Mouse (Mus musculus) CH12.LX (cell line): Measurements from ENCODE around the gene Wdr91. TPM values are rescaled to one million over a fixed set of nuclear protein-coding genes. Genes with fewer than 3 reads are reported as not detected.
A peak's percentile ranks its signal among the peaks of the same experiment; 100 is the strongest.

Source experiments
- DNase-seq: peaks from one replicate; pipeline ENCODE4 v3.0.0-alpha.2; 2013; ENCODE audit errors: extremely low read depth
- H3K27ac ChIP-seq: 2 replicates; pipeline ENCODE4 v1.5.1; 2012; ENCODE audit warnings: low read depth, mild to moderate bottlenecking, control low read depth, moderate library complexity; ENCODE audit not compliant: insufficient read depth
- H3K27me3 ChIP-seq: replicated peaks from 2 replicates; pipeline ENCODE3; 2012; ENCODE audit warnings: inconsistent platforms
- H3K36me3 ChIP-seq, 2 experiments: replicated peaks in 1 of 2; 2 replicates each; pipeline versions ENCODE3 to v1.6.1; 2012; ENCODE audit warnings: inconsistent platforms in 1 of 2, low read length in 1 of 2, mild to moderate bottlenecking in 1 of 2, mixed read lengths in 1 of 2, moderate library complexity in 1 of 2; ENCODE audit not compliant: control insufficient read depth in 1 of 2, insufficient read depth in 1 of 2
- H3K4me1 ChIP-seq, 2 experiments: 2 replicates each; pipeline ENCODE4 v1.6.1; 2012; ENCODE audit warnings: inconsistent platforms in 1 of 2, moderate library complexity in 1 of 2; ENCODE audit not compliant: insufficient read depth in 2 of 2, control insufficient read depth in 1 of 2
- H3K4me2 ChIP-seq: 2 replicates; pipeline ENCODE4 v1.6.1; 2012; ENCODE audit warnings: low read depth, mild to moderate bottlenecking, control low read depth; ENCODE audit not compliant: poor library complexity, insufficient read depth, severe bottlenecking
- H3K4me3 ChIP-seq, 3 experiments: fragments of 150-350 bp in 1 of 3; sonication (generic) in 1 of 3; replicated peaks in 1 of 3; 2 replicates each; pipeline versions ENCODE3 to v1.5.1; 2011 to 2012; ENCODE audit warnings: low read depth in 2 of 3, low read length in 2 of 3, mild to moderate bottlenecking in 2 of 3, moderate library complexity in 2 of 3, control low read depth in 1 of 3, improper control_type of control experiment in 1 of 3, inconsistent platforms in 1 of 3, mixed read lengths in 1 of 3; ENCODE audit not compliant: poor library complexity in 1 of 3
- H3K79me2 ChIP-seq: replicated peaks from 2 replicates; pipeline ENCODE4 v1.6.1; 2012; ENCODE audit warnings: mild to moderate bottlenecking, moderate library complexity; ENCODE audit not compliant: control insufficient read depth, poor library complexity, insufficient read depth, severe bottlenecking; ENCODE audit errors: extremely low read depth
- H3K9ac ChIP-seq: 2 replicates; pipeline ENCODE4 v1.6.1; 2012; ENCODE audit warnings: low read depth, mild to moderate bottlenecking, control low read depth, moderate library complexity; ENCODE audit not compliant: insufficient read depth
- H3K9me3 ChIP-seq: replicated peaks from 2 replicates; pipeline ENCODE3; 2012; ENCODE audit warnings: low read length, inconsistent platforms, mixed read lengths
- BHLHE40 ChIP-seq: IDR thresholded peaks from 2 replicates; pipeline ENCODE4 v1.6.1; 2011; ENCODE audit warnings: mild to moderate bottlenecking, low read depth, low read length, improper control_type of control experiment
- ELF1 ChIP-seq: IDR thresholded peaks from 2 replicates; pipeline ENCODE4 v1.6.1; 2014; ENCODE audit warnings: low read depth, mild to moderate bottlenecking, inconsistent platforms, low read length, improper control_type of control experiment
- EP300 ChIP-seq: IDR thresholded peaks from 2 replicates; pipeline ENCODE4 v1.6.1; 2011; ENCODE audit warnings: low read length, improper control_type of control experiment
- ETS1 ChIP-seq: conservative IDR thresholded peaks from 2 replicates; pipeline ENCODE4 v1.6.1; 2012; ENCODE audit warnings: low read depth, mild to moderate bottlenecking, inconsistent platforms, low read length, improper control_type of control experiment, moderate library complexity
- JUND ChIP-seq: conservative IDR thresholded peaks from 2 replicates; pipeline ENCODE4 v1.6.1; 2011; ENCODE audit warnings: low read depth, low read length, improper control_type of control experiment
- KAT2A ChIP-seq: IDR thresholded peaks from 2 replicates; pipeline ENCODE4 v1.6.1; 2012; ENCODE audit warnings: low read length, improper control_type of control experiment, inconsistent platforms; ENCODE audit not compliant: insufficient replicate concordance
- MEF2A ChIP-seq: IDR thresholded peaks from 2 replicates; pipeline ENCODE4 v1.6.1; 2014; ENCODE audit warnings: low read depth, mild to moderate bottlenecking, inconsistent platforms, low read length, improper control_type of control experiment, borderline replicate concordance
- MYC ChIP-seq: IDR thresholded peaks from 2 replicates; pipeline ENCODE4 v1.6.1; 2011; ENCODE audit warnings: low read depth, mild to moderate bottlenecking, improper control_type of control experiment, low read length
- NRF1 ChIP-seq: IDR thresholded peaks from 2 replicates; pipeline ENCODE4 v1.6.1; 2014; ENCODE audit warnings: low read depth, mild to moderate bottlenecking, inconsistent platforms, low read length, improper control_type of control experiment, moderate library complexity
- SMC3 ChIP-seq: IDR thresholded peaks from 2 replicates; pipeline ENCODE4 v1.6.1; 2011; ENCODE audit warnings: low read depth, low read length, improper control_type of control experiment
- ZC3H11A ChIP-seq: IDR thresholded peaks from 2 replicates; pipeline ENCODE4 v1.6.1; 2012; ENCODE audit warnings: low read depth, mild to moderate bottlenecking, inconsistent platforms, low read length, improper control_type of control experiment
- ZKSCAN1 ChIP-seq: IDR thresholded peaks from 2 replicates; pipeline ENCODE4 v1.6.1; 2012; ENCODE audit warnings: low read depth, inconsistent platforms, low read length, improper control_type of control experiment, borderline replicate concordance
- ZNF384 ChIP-seq: IDR thresholded peaks from 2 replicates; pipeline ENCODE4 v1.6.1; 2012; ENCODE audit warnings: low read depth, low read length, improper control_type of control experiment, inconsistent platforms
- dilution Hi-C: fragments of 300-500 bp; cut with MboI; formaldehyde crosslinking; loops from 2 replicates; pipeline ENCODE4 v1.14.3; 2020; ENCODE audit warnings: low sequenced_read_pairs; ENCODE audit not compliant: extremely low pct_unique_long_range_greater_than_20kb, extremely low pct_ligation_motif_present
- in situ Hi-C: fragments of 300-500 bp; cut with MboI; formaldehyde crosslinking; loops from 3 replicates; pipeline ENCODE4 v1.14.3; 2019; ENCODE audit warnings: low sequenced_read_pairs, low pct_ligation_motif_present, low pct_unique_long_range_greater_than_20kb, mixed read lengths
- polyA plus RNA-seq: library from polyadenylated mRNA; unstranded; fragments of >175 nt; gene quantifications from 2 replicates; pipeline ENCODE4 v1.2.1, GENCODE M21; 2012; ENCODE audit warnings: low read depth; ENCODE audit not compliant: insufficient read length
- total RNA-seq, 2 experiments: library from RNA; depleted of rRNA; stranded (reverse); fragments of 300-350 nt in 1 of 2; fragments of >200 nt in 1 of 2; gene quantifications; 2 replicates each; pipeline ENCODE4 v1.2.3; 2012 to 2014

Wdr91 gene
- total and polyA plus RNA-seq, 3 experiments: 10.6 to 26.5 (median 19.2) TPM

DNA sequence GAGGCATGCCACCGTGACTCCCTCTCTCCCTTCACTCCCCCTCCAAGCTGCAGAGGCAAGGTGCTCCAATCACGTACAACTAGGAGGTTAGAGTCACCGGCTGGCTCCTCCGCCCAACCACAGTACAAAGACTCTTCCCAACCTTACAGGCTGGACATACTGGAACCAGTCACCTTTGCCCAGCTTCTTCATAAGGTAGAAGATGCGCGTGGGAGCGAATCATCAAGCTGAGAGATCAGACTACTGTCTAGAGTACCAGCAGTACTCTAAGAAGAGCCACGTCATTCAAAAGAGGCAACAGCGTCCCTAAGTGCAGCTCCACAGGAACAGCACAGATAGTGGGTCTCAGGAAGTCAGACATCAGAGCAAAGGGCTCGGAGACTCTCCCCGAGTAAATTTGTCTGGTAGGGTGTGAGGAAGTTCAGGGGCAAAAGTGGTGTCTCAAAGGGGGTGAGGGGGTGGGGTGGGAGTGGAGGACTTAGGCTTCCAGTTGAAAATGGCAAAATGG is 49.1 kb downstream of the Wdr91 start:
- Histone ChIP-seq H3K9ac (peak overlapping the region; percentile 71; the same call in 1 of the 2 replicates), H3K79me2 (no peaks in the 10 kb centered on the region; the same call in 1 of the 2 replicates), H3K4me3 (no peak overlapping the region), H3K27ac (no peak overlapping the region), H3K9me3 (peaks cover 2% of the 10 kb centered on the region), H3K27me3 (no peaks in the 10 kb centered on the region), H3K36me3 (no peaks in the 10 kb centered on the region), H3K4me2 (peak overlapping the region; percentile 47; the same call in 1 of the 2 replicates), H3K4me1 (peaks cover 14 to 42% of the 10 kb centered on the region in 2 experiments)
- in situ Hi-C loops (no loop called here), dilution Hi-C loops (no loop called here)
- no peak for DNase-seq
- TF ChIP-seq ETS1: no peak

DNA sequence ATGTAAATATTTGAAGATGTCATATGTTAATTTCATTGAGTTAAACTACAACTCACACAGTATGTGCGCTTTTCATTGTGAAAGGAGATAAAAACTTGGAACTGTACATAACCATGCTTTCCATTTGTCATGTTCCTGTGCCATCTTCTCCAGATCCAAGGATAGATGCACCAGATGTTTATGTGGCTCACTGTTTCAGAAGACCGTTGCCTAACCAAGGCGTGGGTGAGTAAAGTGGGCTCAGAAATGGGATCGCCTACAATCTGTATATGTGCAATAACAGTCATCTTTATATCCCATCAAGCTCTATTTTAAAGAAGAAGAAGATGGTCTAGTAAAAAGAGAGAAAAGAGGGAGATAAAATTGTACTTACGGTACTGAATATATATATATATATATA is 78.3 kb downstream of the Wdr91 start:
- H3K27ac ChIP-seq: no peak overlapping the region
- no peaks in the 10 kb centered on the region for H3K36me3 ChIP-seq
- no peaks in the 10 kb centered on the region for H3K27me3 ChIP-seq
- TF ChIP-seq ZC3H11A (no peak), ZNF384 (no peak), EP300 (no peak), BHLHE40 (no peak), ZKSCAN1 (no peak), JUND (no peak), SMC3 (no peak), MEF2A (no peak), KAT2A (no peak), ELF1 (no peak), NRF1 (no peak), MYC (no peak)
- no peak for DNase-seq
- H3K79me2 ChIP-seq: no peaks in the 10 kb centered on the region
- H3K4me1 ChIP-seq: no peaks in the 10 kb centered on the region
- no peak overlapping the region for H3K4me2 ChIP-seq
- no peak overlapping the region for H3K4me3 ChIP-seq
- H3K9ac ChIP-seq: no peak overlapping the region
- dilution Hi-C loops: no loop called here
- in situ Hi-C loops: no loop called here
- no peaks in the 10 kb centered on the region for H3K9me3 ChIP-seq

Other genes starting within 250 kb of the Wdr91 start
- 1.5 and 1.9 TPM in 2 replicates for gene Agbl3, start 130.4 kb downstream of the Wdr91 start, total RNA-seq (2012; rRNA removed)
- 4.8 and 5.1 TPM in 2 replicates for gene Agbl3, start 130.4 kb downstream of the Wdr91 start, total RNA-seq (2014; rRNA removed)
- gene Agbl3, start 130.4 kb downstream of the Wdr91 start, polyA plus RNA-seq: 3.2 and 3.4 TPM in 2 replicates
- gene Tmem140, start 47.7 kb downstream of the Wdr91 start, total RNA-seq (2012; rRNA removed): 1.9 and 3.6 TPM in 2 replicates
- 1.2 TPM in 2 replicates for gene Tmem140, start 47.7 kb downstream of the Wdr91 start, total RNA-seq (2014; rRNA removed)
- 2.1 and 2.8 TPM in 2 replicates for gene Tmem140, start 47.7 kb downstream of the Wdr91 start, polyA plus RNA-seq
- gene Cyren, start 32.8 kb downstream of the Wdr91 start, total RNA-seq (2012; rRNA removed): 7.9 and 8.3 TPM in 2 replicates
- gene Cyren, start 32.8 kb downstream of the Wdr91 start, total RNA-seq (2014; rRNA removed): 5.9 and 9.7 TPM in 2 replicates
- gene Cyren, start 32.8 kb downstream of the Wdr91 start, polyA plus RNA-seq: 11.9 and 12.2 TPM in 2 replicates
- gene Stra8, start 9.3 kb upstream of the Wdr91 start, total RNA-seq (2012; rRNA removed): 0.08 and 0.17 TPM in 2 replicates
- gene Stra8, start 9.3 kb upstream of the Wdr91 start, total RNA-seq (2014; rRNA removed): not detected in 2 replicates
- 0.55 and 0.77 TPM in 2 replicates for gene Stra8, start 9.3 kb upstream of the Wdr91 start, polyA plus RNA-seq
- gene Slc23a4, start 77.5 kb upstream of the Wdr91 start, total RNA-seq (2012; rRNA removed): 0.13 and 0.30 TPM in 2 replicates
- gene Slc23a4, start 77.5 kb upstream of the Wdr91 start, total RNA-seq (2014; rRNA removed): 0.23 and 0.27 TPM in 2 replicates
- 0.21 and 0.59 TPM in 2 replicates for gene Slc23a4, start 77.5 kb upstream of the Wdr91 start, polyA plus RNA-seq
- 6.0 and 7.7 TPM in 2 replicates for gene Cnot4, start 222.8 kb upstream of the Wdr91 start, total RNA-seq (2012; rRNA removed)
- 7.5 and 8.7 TPM in 2 replicates for gene Cnot4, start 222.8 kb upstream of the Wdr91 start, total RNA-seq (2014; rRNA removed)
- 15.7 and 25.1 TPM in 2 replicates for gene Cnot4, start 222.8 kb upstream of the Wdr91 start, polyA plus RNA-seq